Mouse (Mus musculus) 3134 (cell line): ENCODE measurements around the gene Ptprg.

Experiments used
- DNase-seq: peaks from one replicate; pipeline ENCODE4 v3.0.0-alpha.2; 2011; ENCODE audit warnings: low spot score; ENCODE audit not compliant: insufficient read length; ENCODE audit errors: extremely low read depth

Ptprg gene

GRCm38 (mm10) chr14:11680621-11681020 lies 127.3 kb downstream of the Ptprg start:
- DNase-seq: no peak

DNA sequence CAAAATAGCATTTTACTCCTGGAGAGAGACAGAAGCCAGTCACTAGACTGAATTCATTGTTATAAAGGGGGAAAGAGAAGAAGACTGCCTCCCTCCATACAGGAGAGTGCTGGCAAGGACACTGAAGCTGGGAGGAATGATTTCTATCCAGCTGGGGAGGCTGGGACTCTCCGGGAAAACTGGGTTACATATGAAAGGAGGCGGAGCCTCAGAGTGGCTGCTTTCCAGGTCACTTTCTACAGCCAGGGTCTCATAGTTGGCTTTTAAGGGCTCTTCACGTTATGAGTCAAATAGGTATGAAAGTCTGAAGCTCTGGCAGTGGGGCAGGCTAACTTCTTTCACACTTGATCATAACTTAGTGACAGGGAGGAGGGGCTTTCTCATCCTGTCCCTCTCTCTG lies 129.1 kb downstream of the Ptprg start:
- no peak for DNase-seq

GRCm38 (mm10) chr14:11683386-11684081 lies 130.2 kb downstream of the Ptprg start:
- DNase-seq: no peak

DNA sequence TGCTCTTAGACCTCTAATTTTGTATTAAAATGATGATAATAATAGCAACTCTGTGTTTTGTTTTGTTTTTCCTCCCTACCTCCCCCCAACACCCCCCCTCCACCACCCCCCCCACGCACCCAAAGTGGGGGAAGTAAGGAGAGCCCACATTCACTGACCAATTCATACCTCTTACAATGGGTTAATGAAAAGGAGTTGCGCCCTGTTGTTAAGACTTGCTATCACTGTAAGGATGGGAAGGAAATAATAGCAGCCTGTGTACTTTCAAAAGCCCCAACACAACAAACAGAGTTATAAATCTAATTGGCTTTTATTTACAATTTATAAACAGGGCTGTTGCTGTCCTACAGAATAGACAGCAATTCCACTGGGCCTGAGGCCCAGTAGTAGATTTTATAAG lies 130.8 kb downstream of the Ptprg start:
- DNase-seq: no peak

DNA sequence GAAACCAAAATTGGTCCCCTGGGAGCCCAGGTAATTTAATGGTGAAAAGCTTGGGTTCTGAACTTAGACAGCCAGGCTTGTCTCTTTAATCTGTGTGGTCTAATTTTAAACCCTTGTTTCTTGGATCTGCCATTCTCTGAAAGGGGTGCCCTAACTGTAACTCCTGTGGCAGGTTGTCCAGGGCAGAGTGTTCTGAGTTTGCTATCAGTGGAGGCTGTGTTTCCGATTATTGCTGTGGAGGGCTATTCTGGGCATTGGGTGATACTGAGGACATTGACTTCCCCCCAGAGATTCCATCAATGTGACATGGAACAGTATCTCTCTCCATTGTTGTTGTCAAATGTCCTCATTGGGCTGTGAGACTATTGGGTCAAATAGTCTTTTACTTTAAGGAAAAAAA lies 134.2 kb downstream of the Ptprg start:
- DNase-seq: no peak

DNA sequence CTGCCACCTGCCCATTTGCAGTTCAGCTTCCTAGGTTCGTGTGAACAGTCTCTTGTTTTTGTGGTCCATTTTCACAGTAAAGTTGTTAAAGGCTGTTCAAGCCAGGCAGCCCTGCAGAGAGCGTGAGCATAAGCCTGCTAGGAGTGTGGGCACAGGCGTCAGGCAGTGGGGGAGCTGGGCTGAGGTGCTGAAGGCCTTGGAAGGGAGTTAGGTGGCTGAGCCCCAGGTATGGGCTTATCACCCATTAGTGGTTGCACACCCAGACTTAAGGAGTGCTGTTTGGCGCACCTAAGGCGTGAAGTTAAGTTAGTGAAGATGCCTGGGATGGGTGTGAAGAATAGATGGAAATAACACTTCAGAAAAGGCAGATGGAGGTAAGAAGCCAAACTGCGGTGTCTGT lies 134.8 kb downstream of the Ptprg start:
- DNase-seq: no peak

- DNase-seq: no peak
These were observed 136.7 kb downstream of the Ptprg start for GRCm38 (mm10) chr14:11690066-11690465.

DNA sequence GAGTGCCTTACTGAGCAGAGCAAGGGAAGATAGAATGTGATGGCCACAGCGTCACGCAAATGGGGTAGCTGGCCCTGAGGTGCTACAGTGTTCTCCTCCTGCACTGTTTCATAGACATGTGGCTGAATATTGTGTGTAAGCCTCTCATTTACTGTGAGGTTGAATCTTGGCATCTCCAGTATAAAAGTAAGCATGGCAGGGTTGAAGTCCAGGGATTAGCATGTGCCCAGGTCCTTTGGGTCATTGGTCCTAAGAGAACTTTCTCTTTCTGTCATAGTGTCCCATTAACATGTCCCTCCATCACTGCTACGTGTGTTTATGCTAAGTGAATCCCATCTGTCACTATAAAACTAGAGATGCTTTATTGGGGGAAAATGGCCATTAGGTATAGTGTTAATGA lies 138.2 kb downstream of the Ptprg start:
- no peak for DNase-seq

- DNase-seq: no peak
These were observed 145.5 kb downstream of the Ptprg start for GRCm38 (mm10) chr14:11698880-11699279.

GRCm38 (mm10) chr14:11699654-11700053 lies 146.3 kb downstream of the Ptprg start:
- no peak for DNase-seq

DNA sequence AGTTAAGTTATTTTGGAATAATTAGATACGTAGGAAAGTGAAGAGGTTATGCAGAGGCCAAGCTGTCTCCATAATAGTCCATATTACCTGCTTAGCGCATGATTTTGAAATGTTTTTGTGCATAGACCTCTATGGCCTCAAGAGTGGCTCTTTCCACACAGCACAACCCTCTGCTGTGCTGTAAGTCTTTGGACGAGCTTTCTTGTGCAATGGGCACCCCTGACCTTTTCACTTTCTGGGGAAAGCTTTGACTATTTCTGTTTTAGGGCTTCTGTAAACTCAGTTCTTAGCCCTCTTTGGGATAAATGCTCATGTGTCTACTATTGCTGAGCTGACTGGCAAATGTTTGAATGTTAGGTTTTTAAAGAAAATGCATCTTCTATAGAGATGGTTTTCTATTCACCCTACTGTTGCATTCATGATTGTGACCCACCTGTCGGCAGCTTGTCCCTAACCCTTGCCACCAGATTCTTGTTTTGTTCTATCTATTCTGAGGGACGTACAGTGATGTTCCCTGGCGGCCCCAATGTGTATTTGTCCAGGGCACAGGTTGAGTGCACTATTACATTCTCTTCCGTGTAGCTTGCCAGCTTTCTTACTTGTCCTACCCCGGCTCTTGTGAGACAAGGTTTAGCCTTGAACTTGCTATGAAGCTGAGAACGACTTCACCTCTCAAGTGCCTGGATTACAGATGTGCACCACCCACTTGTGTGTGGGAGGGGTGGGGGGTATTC lies 148.4 kb downstream of the Ptprg start:
- no peak for DNase-seq

- DNase-seq: no peak
These were observed 149.6 kb downstream of the Ptprg start for GRCm38 (mm10) chr14:11702770-11703477.

GRCm38 (mm10) chr14:11704871-11705270 lies 151.5 kb downstream of the Ptprg start:
- no peak for DNase-seq

DNA sequence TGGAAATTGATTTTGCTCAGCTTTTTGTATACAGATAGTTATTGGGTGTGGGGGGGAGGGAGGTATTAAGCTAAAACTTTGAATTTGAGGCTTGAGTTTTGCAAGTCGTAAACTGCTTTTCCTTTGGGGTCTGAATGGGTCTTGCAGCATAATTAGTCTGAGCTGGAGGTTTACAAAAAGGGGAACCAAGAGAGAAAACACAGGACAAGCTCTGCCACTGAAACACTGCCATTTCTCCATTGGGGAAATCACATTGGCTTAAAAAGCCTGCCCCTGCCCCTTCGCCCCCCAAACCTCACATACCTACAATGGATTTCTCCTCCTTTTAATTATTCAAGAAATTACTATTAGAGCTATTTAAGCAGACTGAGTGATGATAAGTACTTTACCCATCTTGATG lies 156.0 kb downstream of the Ptprg start:
- no peak for DNase-seq

GRCm38 (mm10) chr14:11709798-11710197 lies 156.5 kb downstream of the Ptprg start:
- DNase-seq: no peak

DNA sequence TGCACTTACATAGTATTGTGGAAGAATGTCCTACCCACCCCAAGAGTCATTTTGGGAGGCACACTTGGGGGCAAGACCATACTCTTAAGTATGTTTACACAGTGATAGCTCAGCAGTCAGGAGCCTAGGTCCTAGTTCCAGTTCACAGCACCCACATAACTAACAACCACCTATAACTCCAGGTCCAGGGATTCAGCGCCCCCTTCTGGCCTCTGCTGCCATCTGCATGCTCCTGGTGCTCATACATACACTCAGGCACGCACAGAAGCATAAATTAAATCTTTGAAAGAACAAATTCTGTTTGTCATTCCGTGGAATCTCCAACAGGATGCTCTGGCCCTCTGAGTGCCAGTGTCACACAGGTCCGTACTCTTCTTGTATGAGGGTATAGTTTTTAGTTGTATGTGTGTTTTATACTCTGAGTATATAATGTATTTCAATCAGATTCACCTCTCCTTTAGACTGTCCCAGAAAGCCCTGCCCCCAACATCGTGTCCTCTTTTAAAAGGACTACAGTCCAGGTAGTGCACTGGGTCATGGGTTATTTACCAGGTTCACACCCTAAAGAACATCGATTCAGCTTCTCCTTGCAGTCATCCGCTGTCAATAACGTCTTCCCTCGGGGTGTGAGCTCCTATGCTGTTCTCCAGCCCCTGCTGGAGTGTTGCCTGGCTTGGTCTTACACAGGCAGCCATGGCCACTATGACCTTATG lies 157.2 kb downstream of the Ptprg start:
- DNase-seq: no peak

DNA sequence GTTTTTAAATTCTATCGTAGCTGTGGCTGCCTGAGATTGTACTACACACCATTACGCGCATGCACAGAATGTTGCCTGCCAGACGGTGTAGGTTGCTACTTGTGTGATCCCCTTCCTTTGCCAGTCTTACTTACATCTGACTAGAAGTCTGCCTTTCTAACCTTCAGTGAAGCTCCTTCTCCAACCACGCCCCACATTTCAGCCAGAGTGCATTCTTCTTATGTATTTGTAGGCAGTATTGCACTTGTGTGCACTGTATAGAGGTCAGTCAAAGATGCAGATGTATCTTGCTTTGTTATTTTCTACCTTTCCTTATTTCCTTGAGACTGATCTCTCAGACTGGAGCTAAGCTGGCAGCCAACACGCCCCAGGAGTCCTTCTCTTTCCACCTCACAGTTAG lies 158.8 kb downstream of the Ptprg start:
- no peak for DNase-seq

- no peak for DNase-seq
These were observed 162.9 kb downstream of the Ptprg start for GRCm38 (mm10) chr14:11716230-11716629.

DNA sequence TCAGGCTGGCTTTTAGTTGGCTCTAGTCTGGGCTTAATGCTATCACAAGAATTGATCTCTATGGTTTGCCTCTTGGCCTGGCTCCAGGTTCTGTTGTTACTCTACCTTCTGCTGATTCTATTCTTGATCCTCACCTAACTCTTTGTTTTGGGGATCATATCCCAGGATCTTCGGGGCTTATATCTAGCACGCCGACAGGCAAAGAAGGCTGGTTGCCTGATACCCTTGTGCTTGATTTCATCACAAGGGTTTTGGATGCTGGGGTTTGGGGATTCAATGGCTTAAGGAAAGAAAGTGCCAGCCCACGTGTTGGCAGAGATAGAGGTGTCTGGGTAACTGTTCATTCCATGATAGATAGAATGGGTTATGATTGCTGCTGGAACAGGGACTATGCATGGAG lies 164.9 kb downstream of the Ptprg start:
- DNase-seq: no peak

GRCm38 (mm10) chr14:11719259-11719658 lies 165.9 kb downstream of the Ptprg start:
- no peak for DNase-seq

GRCm38 (mm10) chr14:11722101-11722500 lies 168.8 kb downstream of the Ptprg start:
- DNase-seq: no peak
